9 mouse cellular contexts compared by ENCODE assay signal in the genomic region with DNA sequence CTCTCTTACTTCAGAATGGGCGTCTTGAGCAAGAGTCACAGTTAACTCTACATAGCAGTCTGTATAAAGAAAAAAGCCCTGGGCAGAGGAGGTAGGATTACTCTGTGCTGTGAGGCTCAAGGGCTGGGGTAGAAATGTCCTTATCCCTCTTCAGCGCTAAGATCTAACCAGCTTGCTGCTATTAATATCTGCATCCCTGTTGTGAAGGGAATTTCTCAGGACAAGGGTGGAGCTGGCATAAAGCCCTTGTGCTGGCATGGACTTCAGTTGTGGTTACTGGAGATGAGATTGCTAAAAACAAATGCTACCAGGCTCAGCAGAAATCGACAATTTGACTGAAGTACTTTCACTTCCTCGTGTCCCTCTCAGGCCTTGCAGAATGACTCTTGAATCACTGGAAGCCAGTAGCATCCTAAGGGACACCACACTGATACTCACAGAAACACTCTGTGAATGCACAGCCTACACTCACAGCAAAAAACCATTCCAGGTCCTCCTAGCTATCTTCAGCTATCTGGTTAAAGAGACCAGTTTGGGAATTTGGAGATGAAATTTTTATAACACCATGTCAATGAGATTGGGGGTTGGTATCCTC.
DNase-seq lines count a peak whose midpoint lies in the region; ATAC-seq lines count a peak whose summit lies in the region.
"Had no signal": no experiment of that assay in that cellular context is flagged by ENCODE, and none has a peak within 500 bp of the region (broad histone marks: within the 10 kb centered on the region; RNA-seq: fewer than 3 reads in every experiment).

No protein-coding gene starts in this region.

- H3K4me2 ChIP-seq in heart, embryonic 16.5 days (ENCODE audit: low read depth, low read length): peak overlapping the region; percentile 43

- H3K27ac ChIP-seq in heart, embryonic 16.5 days (ENCODE audit: low read length): peak overlapping the region; percentile 41
- H3K27ac ChIP-seq in limb, embryonic 10.5 days: no peak overlapping the region
- H3K27ac ChIP-seq: stomach, postnatal 0 days had no signal

- H3K9ac ChIP-seq in heart, embryonic 16.5 days (ENCODE audit: low read length): no peak overlapping the region

- no peaks in the 10 kb centered on the region for H3K36me3 ChIP-seq in heart, embryonic 16.5 days (ENCODE audit: control insufficient read depth, insufficient read depth)
- H3K36me3 ChIP-seq in limb, embryonic 10.5 days: no peaks in the 10 kb centered on the region

- ATAC-seq in frontal cortex, adult (ENCODE audit: low TSS enrichment): peak; percentile 58
- peak; percentile 55; the same call in 1 of the 2 replicates for ATAC-seq in heart, embryonic 16.5 days (replicated peaks; ENCODE audit: extremely low read depth, insufficient read depth, low FRiP score)

- H3K27me3 ChIP-seq in heart, embryonic 16.5 days (ENCODE audit: control insufficient read depth, insufficient read depth, low read length): no peaks in the 10 kb centered on the region
- no peaks in the 10 kb centered on the region for H3K27me3 ChIP-seq in limb, embryonic 10.5 days (ENCODE audit: low read depth, poor library complexity, severe bottlenecking)

- 0 out of 2 replicates have a peak, but pooled peaks cover 2% of the 10 kb centered on the region for H3K4me1 ChIP-seq in heart, embryonic 16.5 days (ENCODE audit: control insufficient read depth, insufficient read depth, low read length)
- H3K4me1 ChIP-seq in limb, embryonic 10.5 days: no peaks in the 10 kb centered on the region

- DNase-seq in frontal cortex, postnatal 10 days (ENCODE audit: low spot score in 2 of 2): no peak
- peak; percentile 19 for DNase-seq in right cerebral cortex, adult 18-20 months
- no peak for DNase-seq in right cerebral cortex, postnatal 36 days (ENCODE audit: low spot score in 2 of 2)
- DNase-seq in skeletal muscle tissue, adult 2 months (ENCODE audit: low read depth, low spot score): peak; percentile 42
- DNase-seq in T-cell, adult 2 months (ENCODE audit: low spot score): no peak
- no peak for DNase-seq in limb, embryonic 10.5 days (ENCODE audit: low spot score)

- no peaks in the 10 kb centered on the region for H3K9me3 ChIP-seq in heart, embryonic 16.5 days (replicated peaks; ENCODE audit: control insufficient read depth, low read length)
- H3K9me3 ChIP-seq in limb, embryonic 10.5 days (replicated peaks): no peaks in the 10 kb centered on the region

- peak overlapping the region; percentile 16; the same call in 1 of the 2 replicates for H3K4me3 ChIP-seq in heart, embryonic 16.5 days (ENCODE audit: low read length)
- no peak overlapping the region for H3K4me3 ChIP-seq in limb, embryonic 10.5 days

- 25% methylated on average over 4 of the region's 4 CpGs for WGBS in heart, embryonic 16.5 days
- 68% methylated on average over 4 of the region's 4 CpGs for WGBS in limb, embryonic 10.5 days

Comparison
In these comparisons a context has a peak if more than half of its experiments do, and no peak if none do; other contexts are left out.
1. DNase-seq: peak in right cerebral cortex, adult 18-20 months (single experiment) and skeletal muscle tissue, adult 2 months (single experiment); none in frontal cortex, postnatal 10 days (0 of 2), right cerebral cortex, postnatal 36 days (0 of 2), T-cell, adult 2 months (single experiment) and limb, embryonic 10.5 days (single experiment).